Mouse (Mus musculus): Measurements from ENCODE around the gene Rpgr.

The Rpgr gene

DNA sequence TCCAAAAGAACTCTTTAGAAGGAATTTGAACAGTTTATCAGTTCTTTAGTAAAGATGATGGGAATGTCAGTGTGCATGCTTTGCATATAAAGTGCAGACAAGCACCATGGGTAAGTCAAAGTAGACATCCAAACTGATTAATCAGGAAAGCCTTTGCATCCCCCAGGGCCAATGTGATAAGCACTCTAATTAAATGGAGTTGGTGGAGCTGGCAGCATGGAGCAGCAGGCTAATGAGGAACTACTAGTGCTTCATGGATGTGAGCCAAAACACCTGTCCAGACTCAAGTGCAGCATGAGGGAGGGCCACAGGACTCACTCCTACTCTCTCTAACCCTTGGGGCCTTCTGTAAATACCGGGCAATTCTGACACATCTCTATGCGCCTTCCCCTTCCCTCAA, 145.2 kb downstream of the Rpgr start:
- no peak for DNase-seq (ENCODE audit: low spot score)

GRCm38 (mm10) chrX:10070689-10071088, 146.0 kb downstream of the Rpgr start:
- no peak for DNase-seq (ENCODE audit: low spot score)

GRCm38 (mm10) chrX:10069405-10069804, 147.3 kb downstream of the Rpgr start:
- no peak for DNase-seq (ENCODE audit: low spot score)

GRCm38 (mm10) chrX:10063781-10064180, 152.9 kb downstream of the Rpgr start:
- no peak for DNase-seq (ENCODE audit: low spot score)

- DNase-seq (ENCODE audit: low spot score) = no peak
Observed at GRCm38 (mm10) chrX:10063361-10063760, 153.4 kb downstream of the Rpgr start.

DNA sequence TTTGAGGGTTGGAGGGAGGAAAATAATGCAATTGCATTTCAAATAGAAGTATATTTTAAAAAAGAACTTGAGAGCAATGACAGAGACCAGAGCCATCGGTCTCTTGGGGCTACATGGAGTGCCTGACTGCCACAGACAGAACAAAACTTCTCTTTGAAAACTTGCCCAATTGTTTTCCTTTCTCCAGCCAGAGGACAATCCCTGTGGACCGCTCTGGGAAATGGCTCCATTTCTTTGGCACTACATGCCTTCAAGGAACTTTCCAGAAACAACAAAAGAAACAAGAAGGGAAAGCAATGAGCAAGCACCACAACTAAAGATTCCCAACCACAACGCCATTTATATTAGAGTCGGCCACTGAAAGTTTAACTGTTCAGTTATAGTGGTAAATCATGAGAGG, 154.5 kb downstream of the Rpgr start:
- no peak for DNase-seq (ENCODE audit: low spot score)

- DNase-seq (ENCODE audit: low spot score) = no peak
Observed at GRCm38 (mm10) chrX:10034666-10035065, 182.1 kb downstream of the Rpgr start.

Measured in ovary, postnatal 14 days (tissue).